Mouse (Mus musculus) thymus, adult 2 months (tissue): ENCODE results near the gene Ifnlr1.

Experiments
- CTCF ChIP-seq: fragments of 200-500 bp; IDR thresholded peaks from 2 replicates; pipeline ENCODE4 v1.5.1; 2012; ENCODE audit warnings: mild to moderate bottlenecking, control low read depth, low read length, moderate library complexity, borderline replicate concordance; ENCODE audit not compliant: control insufficient read depth, poor library complexity, insufficient read depth; ENCODE audit errors: extremely low read depth
- POLR2A ChIP-seq: fragments of 200-500 bp; IDR thresholded peaks from 2 replicates; pipeline ENCODE4 v1.6.1; 2012; ENCODE audit warnings: mild to moderate bottlenecking, low read length, control low read depth, moderate library complexity; ENCODE audit not compliant: control insufficient read depth, poor library complexity, insufficient read depth; ENCODE audit errors: extremely low read depth

- no peak for TF ChIP-seq CTCF
- no peak for TF ChIP-seq POLR2A
Observed at GRCm38 (mm10) chr4:135739672-135740071, 53.6 kb downstream of the Ifnlr1 start.
